Mouse (Mus musculus) embryo, embryonic 11.5 days (tissue): ENCODE data around the gene Hoxa2.

Experiments
- DNase-seq: peaks from one replicate; pipeline ENCODE4 v3.0.0-alpha.2; 2012; ENCODE audit warnings: low read depth, low spot score

Hoxa2 gene

GRCm38 (mm10) chr6:52164626-52165440, at the start of gene Hoxa2:
Hoxa2 (minus strand) TSS chr6:52164831.
- DNase-seq: no peak

- no peak for DNase-seq
These were observed 49.6 kb upstream of the Hoxa2 start for GRCm38 (mm10) chr6:52214271-52214670.

- DNase-seq: no peak
These were observed 48.7 kb upstream of the Hoxa2 start, which contains the start of the genes Hoxa3 and Gm28308 for GRCm38 (mm10) chr6:52213119-52213986. Hoxa3 (minus strand) TSS chr6:52213336. Gm28308 (minus strand) TSS chr6:52213339.

- DNase-seq: no peak
These were observed 48.0 kb upstream of the Hoxa2 start for GRCm38 (mm10) chr6:52212556-52213118.

- DNase-seq: no peak
These were observed 47.3 kb upstream of the Hoxa2 start for GRCm38 (mm10) chr6:52211961-52212360.

GRCm38 (mm10) chr6:52211170-52211935, 46.7 kb upstream of the Hoxa2 start:
- DNase-seq: no peak

- DNase-seq: no peak
These were observed 45.0 kb upstream of the Hoxa2 start for GRCm38 (mm10) chr6:52209685-52210046.

- no peak for DNase-seq
These were observed 44.4 kb upstream of the Hoxa2 start for GRCm38 (mm10) chr6:52208868-52209684.

GRCm38 (mm10) chr6:52208072-52208867, 43.6 kb upstream of the Hoxa2 start, which contains the start of gene Hoxa6:
Hoxa6 (minus strand) TSS chr6:52208722.
- no peak for DNase-seq

- no peak for DNase-seq
These were observed 43.0 kb upstream of the Hoxa2 start for GRCm38 (mm10) chr6:52207684-52207976.

GRCm38 (mm10) chr6:52206882-52207683, 42.5 kb upstream of the Hoxa2 start:
- DNase-seq: no peak

- DNase-seq: no peak
These were observed 41.3 kb upstream of the Hoxa2 start for GRCm38 (mm10) chr6:52205638-52206621.

GRCm38 (mm10) chr6:52205221-52205620, 40.6 kb upstream of the Hoxa2 start:
- no peak for DNase-seq

GRCm38 (mm10) chr6:52204050-52204752, 39.6 kb upstream of the Hoxa2 start, which contains the start of gene Hoxa5:
Hoxa5 (minus strand) TSS chr6:52204587.
- DNase-seq: peak; percentile 89

- DNase-seq: no peak
These were observed 38.9 kb upstream of the Hoxa2 start for GRCm38 (mm10) chr6:52203371-52204049.

GRCm38 (mm10) chr6:52203121-52203370, 38.4 kb upstream of the Hoxa2 start:
- DNase-seq: no peak
